Mouse (Mus musculus): Measurements from ENCODE around the gene Srgap3. TPM values are rescaled to one million over a fixed set of nuclear protein-coding genes. Genes with fewer than 3 reads are reported as not detected.

Srgap3 gene
- total and polyA plus RNA-seq, 2 experiments from 2014 or later, result 0.33 TPM; not detected in 1

DNA sequence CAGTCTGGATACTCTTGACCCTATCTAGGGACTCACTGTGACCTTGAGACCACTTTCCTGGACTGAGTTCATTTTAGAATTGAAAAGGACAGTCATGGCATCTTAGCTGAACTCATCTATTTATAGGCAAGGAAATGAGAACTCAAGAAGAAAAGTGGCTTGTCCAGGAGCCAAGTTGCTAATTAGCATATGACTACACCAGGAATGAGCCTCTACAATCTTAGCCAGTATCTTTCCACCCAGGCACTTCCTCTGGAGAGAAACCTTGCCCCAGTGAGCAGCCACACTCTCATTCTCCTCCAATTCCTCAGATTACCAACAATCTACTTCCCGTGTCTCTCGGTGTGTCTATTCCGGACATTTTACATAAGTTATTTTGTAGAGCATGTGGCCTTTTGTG, 168.9 kb downstream of the Srgap3 start:
- no peaks in the 10 kb centered on the region for H3K36me3 ChIP-seq (replicated peaks; ENCODE audit: control insufficient read depth, insufficient read depth, low read length)
- no peaks in the 10 kb centered on the region for H3K9me3 ChIP-seq (replicated peaks; ENCODE audit: control insufficient read depth, low read length)
- no peak for ATAC-seq (ENCODE audit: insufficient read depth, low read depth)
- H3K4me2 ChIP-seq (ENCODE audit: low read depth, low read length), result no peak overlapping the region
- no peak overlapping the region for H3K9ac ChIP-seq (replicated peaks; ENCODE audit: low read depth, low read length)
- no peak for TF ChIP-seq CTCF (IDR thresholded peaks at IDR 0.05; ENCODE audit: low read depth)
- TF ChIP-seq EP300 (IDR thresholded peaks at IDR 0.05; ENCODE audit: low read depth), result no peak
- no peaks in the 10 kb centered on the region for H3K4me1 ChIP-seq (ENCODE audit: control insufficient read depth, insufficient read depth)
- DNase-seq (ENCODE audit: low spot score), result peak; percentile 5
- H3K4me3 ChIP-seq (ENCODE audit: low read depth, low read length), result no peak overlapping the region
- WGBS, result 58% methylated on average over 3 of the region's 3 CpGs
- peak overlapping the region; percentile 3; the same call in 1 of the 2 replicates for H3K27ac ChIP-seq (ENCODE audit: low read depth)
- no peaks in the 10 kb centered on the region for H3K27me3 ChIP-seq (ENCODE audit: control insufficient read depth, insufficient read depth, low read length)

DNA sequence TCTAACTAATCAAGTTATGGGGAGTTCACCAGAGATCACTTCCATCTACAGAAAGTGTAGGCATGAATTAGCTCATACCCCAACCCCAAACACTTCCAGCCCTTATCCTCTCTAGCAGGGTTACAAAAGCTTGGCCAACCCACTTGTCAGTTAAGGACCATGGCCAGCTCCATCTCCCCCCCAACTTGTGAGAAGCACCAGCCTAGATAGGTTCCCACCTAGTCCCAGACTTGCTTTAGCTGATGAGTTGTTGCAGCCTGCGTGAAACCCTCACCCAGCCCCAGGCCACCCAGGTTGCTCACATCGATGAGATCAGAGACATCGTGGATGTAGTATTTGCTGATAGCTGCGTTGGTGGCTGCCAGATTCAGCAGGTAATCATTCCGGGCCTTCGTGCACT, 170.3 kb downstream of the Srgap3 start:
- no peak overlapping the region for H3K4me2 ChIP-seq (ENCODE audit: low read depth, low read length)
- 81% methylated on average over 6 of the region's 6 CpGs for WGBS
- H3K27ac ChIP-seq (ENCODE audit: low read depth), result no peak overlapping the region
- H3K27me3 ChIP-seq (ENCODE audit: control insufficient read depth, insufficient read depth, low read length), result no peaks in the 10 kb centered on the region
- no peaks in the 10 kb centered on the region for H3K4me1 ChIP-seq (ENCODE audit: control insufficient read depth, insufficient read depth)
- TF ChIP-seq EP300 (IDR thresholded peaks at IDR 0.05; ENCODE audit: low read depth), result no peak
- no peak for TF ChIP-seq CTCF (IDR thresholded peaks at IDR 0.05; ENCODE audit: low read depth)
- H3K36me3 ChIP-seq (replicated peaks; ENCODE audit: control insufficient read depth, insufficient read depth, low read length), result no peaks in the 10 kb centered on the region
- no peak overlapping the region for H3K9ac ChIP-seq (replicated peaks; ENCODE audit: low read depth, low read length)
- no peak overlapping the region for H3K4me3 ChIP-seq (ENCODE audit: low read depth, low read length)
- no peak for DNase-seq (ENCODE audit: low spot score)
- no peaks in the 10 kb centered on the region for H3K9me3 ChIP-seq (replicated peaks; ENCODE audit: control insufficient read depth, low read length)
- ATAC-seq (ENCODE audit: insufficient read depth, low read depth), result no peak

DNA sequence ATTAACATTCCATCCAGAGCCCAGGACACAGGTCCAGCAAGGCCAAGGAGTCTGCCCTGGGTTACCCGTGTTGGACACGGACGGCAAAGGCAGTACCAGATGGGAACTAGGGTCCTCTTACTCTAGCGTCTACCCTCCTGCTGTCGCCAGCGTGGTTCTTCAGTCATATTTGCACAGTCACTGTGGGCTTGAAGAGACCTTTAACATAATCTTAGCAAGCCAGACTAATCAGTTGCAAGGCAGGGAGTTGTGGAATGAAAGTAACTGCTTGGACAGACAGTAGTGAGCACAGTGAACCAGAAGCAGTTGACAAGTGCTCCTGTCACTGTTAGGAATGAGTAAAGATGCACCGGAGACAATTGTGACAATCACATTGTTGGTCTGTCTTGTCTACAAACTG, 173.3 kb downstream of the Srgap3 start:
- ATAC-seq (ENCODE audit: insufficient read depth, low read depth), result no peak
- H3K27me3 ChIP-seq (ENCODE audit: control insufficient read depth, insufficient read depth, low read length), result no peaks in the 10 kb centered on the region
- TF ChIP-seq CTCF (IDR thresholded peaks at IDR 0.05; ENCODE audit: low read depth), result no peak
- no peak for TF ChIP-seq EP300 (IDR thresholded peaks at IDR 0.05; ENCODE audit: low read depth)
- no peak overlapping the region for H3K9ac ChIP-seq (replicated peaks; ENCODE audit: low read depth, low read length)
- H3K4me1 ChIP-seq (ENCODE audit: control insufficient read depth, insufficient read depth), result no peaks in the 10 kb centered on the region
- H3K4me2 ChIP-seq (ENCODE audit: low read depth, low read length), result no peak overlapping the region
- no peak for DNase-seq (ENCODE audit: low spot score)
- H3K27ac ChIP-seq (ENCODE audit: low read depth), result no peak overlapping the region
- H3K4me3 ChIP-seq (ENCODE audit: low read depth, low read length), result no peak overlapping the region
- H3K9me3 ChIP-seq (replicated peaks; ENCODE audit: control insufficient read depth, low read length), result no peaks in the 10 kb centered on the region
- no peaks in the 10 kb centered on the region for H3K36me3 ChIP-seq (replicated peaks; ENCODE audit: control insufficient read depth, insufficient read depth, low read length)
- 83% methylated on average over 7 of the region's 7 CpGs for WGBS

DNA sequence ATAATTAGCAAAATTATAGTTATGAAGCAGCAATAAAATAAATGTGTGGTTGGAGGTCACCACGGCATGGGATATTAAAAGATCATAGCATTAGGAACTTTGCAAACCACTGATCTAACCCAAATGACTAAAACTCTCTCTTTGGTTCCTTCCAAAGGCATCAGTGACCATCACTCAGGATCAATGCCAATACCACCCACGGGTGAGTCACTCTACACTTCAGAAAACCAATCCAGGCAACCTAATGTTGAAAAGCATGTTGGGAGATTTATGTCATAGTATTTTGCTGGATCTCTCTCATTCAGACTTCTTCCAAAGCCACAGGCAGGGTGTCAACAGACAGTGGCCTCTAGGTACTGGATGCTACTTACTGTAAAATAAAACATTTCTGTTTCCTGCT, 176.1 kb downstream of the Srgap3 start:
- Histone ChIP-seq H3K4me1 (ENCODE audit: control insufficient read depth, insufficient read depth) (no peaks in the 10 kb centered on the region), H3K9me3 (replicated peaks; ENCODE audit: control insufficient read depth, low read length) (no peaks in the 10 kb centered on the region), H3K27ac (ENCODE audit: low read depth) (no peak overlapping the region), H3K27me3 (ENCODE audit: control insufficient read depth, insufficient read depth, low read length) (no peaks in the 10 kb centered on the region), H3K9ac (replicated peaks; ENCODE audit: low read depth, low read length) (no peak overlapping the region), H3K4me3 (ENCODE audit: low read depth, low read length) (no peak overlapping the region), H3K4me2 (ENCODE audit: low read depth, low read length) (no peak overlapping the region), H3K36me3 (replicated peaks; ENCODE audit: control insufficient read depth, insufficient read depth, low read length) (no peaks in the 10 kb centered on the region)
- ATAC-seq (ENCODE audit: insufficient read depth, low read depth), result no peak
- TF ChIP-seq CTCF (IDR thresholded peaks at IDR 0.05; ENCODE audit: low read depth) (no peak), EP300 (IDR thresholded peaks at IDR 0.05; ENCODE audit: low read depth) (no peak)
- WGBS, result 82% methylated on average over 2 of the region's 2 CpGs
- DNase-seq (ENCODE audit: low spot score), result no peak

DNA sequence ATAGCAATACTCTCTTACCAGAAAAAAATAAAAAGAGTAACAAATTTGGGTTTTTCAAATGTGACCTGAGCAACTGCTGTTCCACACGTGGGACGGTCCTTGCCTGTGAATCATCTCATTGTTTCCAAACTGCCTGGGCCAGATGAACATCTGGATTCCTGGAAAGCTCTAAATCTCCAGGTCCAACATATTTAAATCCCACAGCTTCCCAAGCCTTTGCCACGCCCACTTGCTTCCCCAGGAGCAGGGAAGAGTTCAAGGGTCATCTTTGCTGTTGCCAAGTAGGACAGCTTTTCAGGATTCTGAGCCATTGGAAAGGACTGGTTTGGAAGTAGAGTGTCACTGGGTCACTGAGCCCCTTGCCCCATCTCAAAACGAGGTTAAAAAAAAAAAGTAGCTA, 188.5 kb downstream of the Srgap3 start:
- DNase-seq (ENCODE audit: low spot score), result no peak
- 50% methylated on average over 4 of the region's 4 CpGs for WGBS

DNA sequence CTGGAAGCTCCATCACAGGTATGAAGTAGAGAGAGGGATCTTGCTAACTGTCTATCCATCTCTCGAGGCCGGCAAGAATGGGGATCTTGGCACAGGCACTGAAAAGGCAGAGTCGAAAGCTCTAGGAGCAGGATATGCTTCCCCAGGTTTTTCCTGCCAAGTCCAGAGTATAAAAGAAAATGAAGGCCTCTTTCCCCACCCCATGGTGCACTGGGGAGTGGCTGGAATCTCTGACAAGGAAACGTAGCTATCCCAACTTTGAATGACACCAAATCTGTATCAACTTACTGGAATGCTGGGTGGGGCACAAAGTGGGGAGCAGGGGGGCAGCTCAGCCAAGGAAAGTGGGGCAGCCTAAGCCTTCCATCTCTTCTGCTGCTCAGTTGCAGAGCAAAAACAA, 190.2 kb downstream of the Srgap3 start:
- Histone ChIP-seq H3K36me3 (replicated peaks; ENCODE audit: control insufficient read depth, insufficient read depth, low read length) (no peaks in the 10 kb centered on the region), H3K9me3 (replicated peaks; ENCODE audit: control insufficient read depth, low read length) (no peaks in the 10 kb centered on the region), H3K27me3 (ENCODE audit: control insufficient read depth, insufficient read depth, low read length) (no peaks in the 10 kb centered on the region), H3K9ac (replicated peaks; ENCODE audit: low read depth, low read length) (no peak overlapping the region), H3K27ac (ENCODE audit: low read depth) (no peak overlapping the region), H3K4me1 (ENCODE audit: control insufficient read depth, insufficient read depth) (no peaks in the 10 kb centered on the region), H3K4me2 (ENCODE audit: low read depth, low read length) (no peak overlapping the region), H3K4me3 (ENCODE audit: low read depth, low read length) (no peak overlapping the region)
- ATAC-seq (ENCODE audit: insufficient read depth, low read depth), result no peak
- WGBS, result 54% methylated on average over 4 of the region's 4 CpGs
- TF ChIP-seq EP300 (IDR thresholded peaks at IDR 0.05; ENCODE audit: low read depth) (no peak), CTCF (IDR thresholded peaks at IDR 0.05; ENCODE audit: low read depth) (no peak)
- DNase-seq (ENCODE audit: low spot score), result no peak

More for the DNA sequence above, 188.5 kb downstream of the Srgap3 start:
- Histone ChIP-seq H3K4me3 (ENCODE audit: low read depth, low read length) (no peak overlapping the region), H3K4me2 (ENCODE audit: low read depth, low read length) (no peak overlapping the region), H3K27ac (ENCODE audit: low read depth) (no peak overlapping the region), H3K36me3 (replicated peaks; ENCODE audit: control insufficient read depth, insufficient read depth, low read length) (no peaks in the 10 kb centered on the region), H3K9ac (replicated peaks; ENCODE audit: low read depth, low read length) (no peak overlapping the region), H3K27me3 (ENCODE audit: control insufficient read depth, insufficient read depth, low read length) (no peaks in the 10 kb centered on the region), H3K4me1 (ENCODE audit: control insufficient read depth, insufficient read depth) (no peaks in the 10 kb centered on the region), H3K9me3 (replicated peaks; ENCODE audit: control insufficient read depth, low read length) (no peaks in the 10 kb centered on the region)
- ATAC-seq (ENCODE audit: insufficient read depth, low read depth), result no peak
- TF ChIP-seq CTCF (IDR thresholded peaks at IDR 0.05; ENCODE audit: low read depth) (no peak), EP300 (IDR thresholded peaks at IDR 0.05; ENCODE audit: low read depth) (no peak)
